ENCODE assay signal across 15 mouse cellular contexts in the genomic region with DNA sequence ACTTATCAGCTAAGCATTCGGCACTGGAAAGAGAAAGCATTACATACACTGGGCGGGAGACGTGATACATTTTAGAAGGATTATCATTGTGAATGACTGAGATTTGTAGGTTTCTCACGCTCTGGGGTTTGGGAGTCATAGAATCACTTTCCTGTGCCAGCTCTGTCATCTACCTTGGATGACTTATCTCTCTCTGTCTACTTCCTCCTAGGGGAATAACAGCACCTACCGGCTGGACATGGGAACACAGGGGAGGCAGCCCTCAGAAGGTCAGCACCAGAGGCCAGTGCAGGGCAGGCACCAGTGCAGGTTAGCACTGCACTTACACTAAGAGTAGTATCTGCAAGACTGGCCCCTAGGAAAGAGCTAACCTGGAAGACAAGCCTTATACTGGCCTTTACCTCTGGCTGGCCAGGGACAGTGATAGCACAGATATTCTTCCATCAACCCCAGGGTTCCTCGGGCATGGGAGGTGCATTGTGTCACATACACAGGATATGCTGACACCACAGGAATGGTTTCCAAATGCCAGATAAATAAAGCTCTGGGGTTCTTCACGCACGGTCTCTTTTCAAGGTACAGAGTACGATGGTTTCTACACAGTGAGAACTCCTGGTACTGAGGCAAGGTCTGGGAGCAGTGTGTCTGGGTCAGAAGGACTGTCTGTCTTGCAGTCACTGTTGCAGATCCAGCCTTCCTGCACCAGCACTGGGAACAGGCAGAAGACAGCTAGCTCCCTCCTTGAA.
A peak's percentile ranks its signal among the peaks of the same experiment; 100 is the strongest.
DNase-seq lines count a peak whose midpoint lies in the region; TF ChIP-seq lines count a peak whose summit lies in the region.
"Had no signal": no experiment of that assay in that cellular context is flagged by ENCODE, and none has a peak within 500 bp of the region (broad histone marks: within the 10 kb centered on the region; RNA-seq: fewer than 3 reads in every experiment).

No protein-coding gene starts in this region.

- peak; percentile 9 to 55 for DNase-seq in adrenal gland, adult (ENCODE audit: inconsistent age in 2 of 2, low spot score in 1 of 2)
- DNase-seq in adrenal gland, adult 18-20 months (ENCODE audit: low spot score in 2 of 2) = no peak
- DNase-seq in layer of hippocampus, adult 2 months (ENCODE audit: low spot score in 2 of 2) = no peak
- DNase-seq in layer of hippocampus, postnatal 10 days (ENCODE audit: low spot score in 2 of 2) = no peak
- peak; percentile 14 for DNase-seq in urinary bladder, postnatal 14 days (ENCODE audit: low spot score)
- DNase-seq in urinary bladder, postnatal 4 days (ENCODE audit: low spot score in 2 of 2) = no peak
- DNase-seq in yolk sac, embryonic 10.5 days (ENCODE audit: low spot score) = peak; percentile 30
- DNase-seq in thymus, adult 2 months = no peak
- DNase-seq: gastrocnemius, postnatal 25 days; heart, postnatal 14 days; lung, postnatal 36 days; right cerebral cortex, postnatal 25 days had no signal

- no peak for TF ChIP-seq POLR2A in thymus, adult 2 months (IDR thresholded peaks at IDR 0.05; ENCODE audit: control insufficient read depth, extremely low read depth, insufficient read depth, low read length, poor library complexity)

- H3K27ac ChIP-seq in layer of hippocampus, adult 2 months = no peak overlapping the region
- H3K27ac ChIP-seq in thymus, adult 2 months (ENCODE audit: control insufficient read depth, insufficient read depth, low read length) = no peak overlapping the region
- H3K27ac ChIP-seq: forebrain, embryonic 12.5 days; intestine, embryonic 15.5 days; neural tube, embryonic 12.5 days had no signal

- H3K4me3 ChIP-seq in layer of hippocampus, adult 2 months = no peak overlapping the region
- no peak overlapping the region for H3K4me3 ChIP-seq in thymus, adult 2 months (ENCODE audit: control insufficient read depth, insufficient read depth, low read length)
- H3K4me3 ChIP-seq: forebrain, embryonic 12.5 days; intestine, embryonic 15.5 days; neural tube, embryonic 12.5 days had no signal

- H3K36me3 ChIP-seq in thymus, adult 2 months (ENCODE audit: control insufficient read depth, insufficient read depth, low read length) = no peaks in the 10 kb centered on the region
- H3K36me3 ChIP-seq: forebrain, embryonic 12.5 days; intestine, embryonic 15.5 days; neural tube, embryonic 12.5 days had no signal

- no peaks in the 10 kb centered on the region for H3K4me1 ChIP-seq in thymus, adult 2 months (replicated peaks; ENCODE audit: control insufficient read depth, insufficient read depth, low read length)
- H3K4me1 ChIP-seq: intestine, embryonic 15.5 days had no signal

- H3K27me3 ChIP-seq in thymus, adult 2 months (ENCODE audit: control insufficient read depth, insufficient read depth, low read length) = no peaks in the 10 kb centered on the region
- H3K27me3 ChIP-seq: intestine, embryonic 15.5 days had no signal

- 0 out of 2 replicates have a peak, but pooled peaks have one; percentile 13 for TF ChIP-seq CTCF in layer of hippocampus, adult 2 months (conservative IDR thresholded peaks at IDR 0.05)
- no peak for TF ChIP-seq CTCF in thymus, adult 2 months (IDR thresholded peaks at IDR 0.05; ENCODE audit: borderline replicate concordance, control insufficient read depth, extremely low read depth, insufficient read depth, low read length, poor library complexity)

- WGBS in thymus, adult 2 months = 81% methylated on average over 9 of the region's 9 CpGs

Comparison
In these comparisons a context has a peak if more than half of its experiments do, and no peak if none do; other contexts are left out.
1. DNase-seq: peak in adrenal gland, adult (2 of 2), urinary bladder, postnatal 14 days (single experiment) and yolk sac, embryonic 10.5 days (single experiment); none in adrenal gland, adult 18-20 months (0 of 2), layer of hippocampus, adult 2 months (0 of 2), layer of hippocampus, postnatal 10 days (0 of 2), urinary bladder, postnatal 4 days (0 of 2) and thymus, adult 2 months (single experiment).